ENCODE assay signal across 7 mouse cellular contexts in genomic region chr2:13271165-13271957, GRCm38 (mm10). TPM values are rescaled to one million over a fixed set of nuclear protein-coding genes. Genes with fewer than 3 reads are reported as not detected.
DNase-seq lines count a peak whose midpoint lies in the region; ATAC-seq and TF ChIP-seq lines count a peak whose summit lies in the region.

TSS of gene Rsu1 (minus strand) at chr2:13271415.

- peak within 1 kb of the TSS; percentile 69 for H3K4me3 ChIP-seq in embryonic facial prominence, embryonic 10.5 days
- H3K4me3 ChIP-seq in intestine, postnatal 0 days (ENCODE audit: low read depth, low read length) = peak within 1 kb of the TSS; percentile 65
- H3K4me3 ChIP-seq in midbrain, embryonic 12.5 days = peak within 1 kb of the TSS; percentile 62
- H3K4me3 ChIP-seq in small intestine, adult 2 months (ENCODE audit: low read depth, low read length) = peak within 1 kb of the TSS; percentile 89

- peak within 1 kb of the TSS; percentile 64 for H3K9ac ChIP-seq in intestine, postnatal 0 days (ENCODE audit: low read depth, low read length)
- peak within 1 kb of the TSS; percentile 63 for H3K9ac ChIP-seq in midbrain, embryonic 12.5 days (replicated peaks)

- no peaks in the 10 kb centered on the region for H3K9me3 ChIP-seq in embryonic facial prominence, embryonic 10.5 days
- no peaks in the 10 kb centered on the region for H3K9me3 ChIP-seq in intestine, postnatal 0 days (ENCODE audit: control insufficient read depth)
- no peaks in the 10 kb centered on the region for H3K9me3 ChIP-seq in midbrain, embryonic 12.5 days

- H3K4me2 ChIP-seq in intestine, postnatal 0 days (replicated peaks; ENCODE audit: low read depth) = peak within 1 kb of the TSS; percentile 82
- H3K4me2 ChIP-seq in midbrain, embryonic 12.5 days (replicated peaks) = peak within 1 kb of the TSS; percentile 61

- no peaks in the 10 kb centered on the region for H3K27me3 ChIP-seq in embryonic facial prominence, embryonic 10.5 days (replicated peaks; ENCODE audit: low read depth, poor library complexity, severe bottlenecking)
- no peaks in the 10 kb centered on the region for H3K27me3 ChIP-seq in intestine, postnatal 0 days (replicated peaks; ENCODE audit: control insufficient read depth, insufficient read depth, low read length)
- H3K27me3 ChIP-seq in midbrain, embryonic 12.5 days = no peaks in the 10 kb centered on the region
- no peaks in the 10 kb centered on the region for H3K27me3 ChIP-seq in small intestine, adult 2 months (ENCODE audit: control insufficient read depth, insufficient read depth, low read length)

- ATAC-seq in intestine, postnatal 0 days = peak; percentile 90
- ATAC-seq in midbrain, embryonic 12.5 days (ENCODE audit: low FRiP score, low read depth) = peak; percentile 99

- intact Hi-C loops in left cerebral cortex, postnatal 4 days (cut with DNase I) = no loop called here

- DNase-seq in adrenal gland, postnatal 10 days = peak; percentile 94
- DNase-seq in embryonic facial prominence, embryonic 10.5 days (ENCODE audit: low spot score) = peak; percentile 95
- peak; percentile 97 for DNase-seq in gonadal fat pad, adult 2 months (ENCODE audit: low read depth)
- DNase-seq in left cerebral cortex, postnatal 4 days = peak; percentile 94

- WGBS in embryonic facial prominence, embryonic 10.5 days = under 1% methylated on average over 37 of the region's 37 CpGs
- under 1% methylated on average over 37 of the region's 37 CpGs for WGBS in intestine, postnatal 0 days
- WGBS in midbrain, embryonic 12.5 days = 1% methylated on average over 37 of the region's 37 CpGs
- WGBS in small intestine, adult 2 months = under 1% methylated on average over 37 of the region's 37 CpGs

- no peaks in the 10 kb centered on the region for H3K36me3 ChIP-seq in embryonic facial prominence, embryonic 10.5 days (replicated peaks)
- H3K36me3 ChIP-seq in intestine, postnatal 0 days (ENCODE audit: control insufficient read depth, insufficient read depth) = no peaks in the 10 kb centered on the region
- H3K36me3 ChIP-seq in midbrain, embryonic 12.5 days = no peaks in the 10 kb centered on the region
- H3K36me3 ChIP-seq in small intestine, adult 2 months (ENCODE audit: control insufficient read depth, insufficient read depth, low read length) = 0 out of 2 replicates have a peak, but pooled peaks cover 3% of the 10 kb centered on the region

- peak; percentile 15; the same call in 1 of the 2 replicates for TF ChIP-seq POLR2A in small intestine, adult 2 months (IDR thresholded peaks at IDR 0.05; ENCODE audit: low read depth, low read length)

- H3K27ac ChIP-seq in embryonic facial prominence, embryonic 10.5 days (replicated peaks) = peak within 1 kb of the TSS; percentile 89
- no peak within 1 kb of the TSS for H3K27ac ChIP-seq in intestine, postnatal 0 days (ENCODE audit: low read depth, low read length)
- H3K27ac ChIP-seq in midbrain, embryonic 12.5 days (replicated peaks) = no peak within 1 kb of the TSS; the same call in 1 of the 2 replicates
- peak within 1 kb of the TSS; percentile 36 for H3K27ac ChIP-seq in small intestine, adult 2 months (ENCODE audit: insufficient read depth, low read depth, low read length)

- H3K4me1 ChIP-seq in embryonic facial prominence, embryonic 10.5 days = peaks cover 13% of the 10 kb centered on the region
- no peaks in the 10 kb centered on the region for H3K4me1 ChIP-seq in intestine, postnatal 0 days (replicated peaks; ENCODE audit: control insufficient read depth, insufficient read depth, low read length)
- peaks cover 15% of the 10 kb centered on the region for H3K4me1 ChIP-seq in midbrain, embryonic 12.5 days
- H3K4me1 ChIP-seq in small intestine, adult 2 months (ENCODE audit: control insufficient read depth, insufficient read depth, insufficient read length, low read length) = no peaks in the 10 kb centered on the region

- TF ChIP-seq CTCF in intestine, postnatal 0 days (IDR thresholded peaks at IDR 0.05; ENCODE audit: low read depth) = no peak
- TF ChIP-seq CTCF in small intestine, adult 2 months (IDR thresholded peaks at IDR 0.05; ENCODE audit: extremely low read depth, insufficient read length, insufficient replicate concordance, low read depth, low read length) = 0 out of 2 replicates have a peak, but pooled peaks have one; percentile 25

RNA-seq across cellular contexts. Expression of gene Rsu1, which starts in this region (rescaled TPM):
- 10 to 100 TPM; 69.7 to 79.9 TPM for total RNA-seq in adrenal gland, postnatal 10 days (2021)
- 70.2 and 80.1 TPM in 2 replicates for polyA plus RNA-seq in embryonic facial prominence, embryonic 10.5 days (2016; fragmentation: Nextera tagmentation; extraction: Ambion mirVana)
- 150 and 157 TPM in 2 replicates for polyA plus RNA-seq in gonadal fat pad, adult 2 months (2012; rRNA removed)
- polyA plus RNA-seq in intestine, postnatal 0 days (2015; fragmentation: Nextera tagmentation; extraction: Ambion mirVana) = 66.4 and 68.3 TPM in 2 replicates
- 10 to 100 TPM; 50.6 to 51.9 TPM for total RNA-seq in left cerebral cortex, postnatal 4 days (2021)
- polyA plus RNA-seq in midbrain, embryonic 12.5 days (2016; fragmentation: Nextera tagmentation; extraction: Ambion mirVana) = 64.1 and 74.4 TPM in 2 replicates
- 21.0 and 21.3 TPM in 2 replicates for polyA plus RNA-seq in small intestine, adult 2 months (2012; rRNA removed)

Comparison
In these comparisons a context has a peak if more than half of its experiments do, and no peak if none do; other contexts are left out.
1. H3K27ac ChIP-seq: peak in embryonic facial prominence, embryonic 10.5 days (single experiment) and small intestine, adult 2 months (single experiment); none in intestine, postnatal 0 days (single experiment) and midbrain, embryonic 12.5 days (single experiment).
2. Peak in every context shown above with its lines, with median percentiles within 50 percentile points of each other: DNase-seq and H3K4me3 ChIP-seq.